Mouse (Mus musculus) hindbrain, postnatal 0 days (tissue): ENCODE results near the gene Dglucy. TPM values are rescaled to one million over a fixed set of nuclear protein-coding genes. Genes with fewer than 3 reads are reported as not detected.

Experiments used
- ATAC-seq: fragments of 200-750 bp; cut with Nextera tagmentation; 2 replicates; pipeline ENCODE4 v1.8.0; 2017; ENCODE audit warnings: mild to moderate bottlenecking, moderate TSS enrichment, moderate library complexity
- DNase-seq: peaks from one replicate; pipeline ENCODE4 v3.0.0-alpha.2; 2015; ENCODE audit warnings: low spot score
- H3K27ac ChIP-seq: fragments of 300-500 bp; sonication (generic); 2 replicates; pipeline ENCODE4 v1.5.1; 2014; ENCODE audit warnings: mild to moderate bottlenecking
- H3K27me3 ChIP-seq: fragments of 300-500 bp; sonication (generic); 2 replicates; pipeline ENCODE4 v1.6.1; 2014; ENCODE audit warnings: low read length, mixed read lengths; ENCODE audit not compliant: insufficient read depth
- H3K36me3 ChIP-seq: fragments of 300-500 bp; sonication (generic); 2 replicates; pipeline ENCODE4 v1.6.1; 2014; ENCODE audit warnings: low read length, mixed read lengths; ENCODE audit not compliant: insufficient read depth
- H3K4me1 ChIP-seq: fragments of 300-500 bp; sonication (generic); 2 replicates; pipeline ENCODE4 v1.6.1; 2014; ENCODE audit warnings: antibody characterized with exemption, low read length, mixed read lengths; ENCODE audit not compliant: insufficient read depth
- H3K4me2 ChIP-seq: fragments of 300-500 bp; sonication (generic); 2 replicates; pipeline ENCODE4 v1.6.1; 2014; ENCODE audit warnings: low read depth, mild to moderate bottlenecking, low read length, moderate library complexity, mixed read lengths
- H3K4me3 ChIP-seq: fragments of 300-500 bp; sonication (generic); 2 replicates; pipeline ENCODE4 v1.5.1; 2014; ENCODE audit warnings: low read length
- H3K9ac ChIP-seq: fragments of 300-500 bp; sonication (generic); replicated peaks from 2 replicates; pipeline ENCODE4 v1.6.1; 2014; ENCODE audit warnings: mild to moderate bottlenecking, low read length, moderate library complexity, mixed read lengths
- H3K9me3 ChIP-seq: fragments of 300-500 bp; sonication (generic); 2 replicates; pipeline ENCODE4 v1.6.1; 2016; ENCODE audit warnings: low read length, mixed read lengths
- CTCF ChIP-seq: IDR thresholded peaks from 2 replicates; pipeline ENCODE4 v1.5.1; 2016; ENCODE audit warnings: antibody characterized with exemption, control low read depth, low read depth
- WGBS: fragments of 180-500 bp; shearing (Covaris S2); extraction: QIAGEN DNeasy Blood & Tissue Kit; methylation state at CpG from one replicate; pipeline ENCODE4 v1.1.7; 2014; 5-methylcytosine and 5-hydroxymethylcytosine counted together
- polyA plus RNA-seq: library from polyadenylated mRNA; unstranded; fragments of >200 nt; fragmentation: Nextera tagmentation; extraction: Ambion mirVana; gene quantifications from 2 replicates; pipeline ENCODE4 v1.2.1, GENCODE M21; 2015
- total RNA-seq: library from RNA; depleted of rRNA; stranded (reverse); fragments of >200 nt; gene quantifications from 2 replicates; pipeline ENCODE4 v1.2.3, GENCODE M21; 2014

Gene Dglucy
- total and polyA plus RNA-seq, 2 experiments from 2014 or later = 3.4 to 4.8 TPM

DNA sequence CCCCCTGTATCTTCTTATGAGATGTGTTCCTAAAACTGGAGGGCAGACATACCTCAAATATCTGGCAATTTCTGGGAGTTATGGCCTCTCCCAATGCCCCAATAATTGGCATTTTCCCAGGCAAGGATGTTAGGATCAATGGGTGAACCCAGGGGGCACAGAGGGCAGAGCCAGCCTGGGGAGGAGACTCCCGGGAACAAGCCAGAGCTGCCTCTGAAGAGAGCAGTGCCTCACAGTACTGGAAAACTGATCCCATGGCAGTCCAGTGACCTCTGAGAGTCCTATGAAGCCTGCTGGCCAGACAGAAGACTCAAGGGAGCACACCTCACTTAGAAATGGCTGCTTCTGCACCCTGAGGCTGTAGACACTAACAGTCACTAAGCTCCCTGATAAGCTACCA is 67.7 kb downstream of the Dglucy start:
- no peak overlapping the region for H3K9ac ChIP-seq
- TF ChIP-seq CTCF = no peak
- H3K36me3 ChIP-seq = no peaks in the 10 kb centered on the region
- no peak for DNase-seq
- ATAC-seq = no peak
- H3K4me2 ChIP-seq = no peak overlapping the region
- H3K4me1 ChIP-seq = no peaks in the 10 kb centered on the region
- no peak overlapping the region for H3K4me3 ChIP-seq
- 38% methylated on average over 1 of the region's 1 CpGs for WGBS
- no peak overlapping the region for H3K27ac ChIP-seq
- no peaks in the 10 kb centered on the region for H3K9me3 ChIP-seq
- no peaks in the 10 kb centered on the region for H3K27me3 ChIP-seq

DNA sequence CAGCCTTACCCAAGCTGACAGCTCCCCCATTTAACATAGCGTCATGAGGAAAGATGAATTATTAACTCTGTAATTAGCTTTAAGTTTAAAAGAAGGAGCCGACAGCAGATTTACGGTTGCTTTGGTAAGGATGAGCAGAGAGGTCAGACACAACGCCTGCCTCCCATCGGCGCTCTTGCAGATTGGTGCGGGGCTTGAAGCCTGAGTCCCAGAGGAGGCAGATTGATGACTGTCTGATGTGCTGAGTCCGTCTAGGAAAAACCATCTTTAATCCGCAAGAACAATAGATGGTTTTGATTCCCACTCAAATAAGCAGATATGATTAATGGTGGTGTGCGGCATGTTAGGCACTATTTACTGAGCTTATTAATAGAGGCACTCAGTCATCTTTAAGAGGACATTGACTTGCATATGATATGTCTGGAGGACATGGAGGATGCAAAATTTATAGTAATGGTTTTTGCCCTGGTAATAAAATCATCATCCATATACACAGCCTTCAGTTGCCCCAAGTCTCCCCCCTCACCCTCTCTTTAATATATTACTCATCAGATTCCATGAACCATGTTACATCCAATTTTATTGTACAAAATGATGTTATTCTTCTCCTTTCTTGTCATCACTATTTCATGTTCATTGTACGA is 68.7 kb downstream of the Dglucy start:
- Histone ChIP-seq H3K4me3 (no peak overlapping the region), H3K27ac (no peak overlapping the region), H3K9ac (no peak overlapping the region), H3K27me3 (no peaks in the 10 kb centered on the region), H3K4me1 (no peaks in the 10 kb centered on the region), H3K4me2 (no peak overlapping the region), H3K9me3 (no peaks in the 10 kb centered on the region), H3K36me3 (no peaks in the 10 kb centered on the region)
- ATAC-seq (no peak), DNase-seq (no peak)
- TF ChIP-seq CTCF = no peak
- WGBS = 56% methylated on average over 11 of the region's 11 CpGs

DNA sequence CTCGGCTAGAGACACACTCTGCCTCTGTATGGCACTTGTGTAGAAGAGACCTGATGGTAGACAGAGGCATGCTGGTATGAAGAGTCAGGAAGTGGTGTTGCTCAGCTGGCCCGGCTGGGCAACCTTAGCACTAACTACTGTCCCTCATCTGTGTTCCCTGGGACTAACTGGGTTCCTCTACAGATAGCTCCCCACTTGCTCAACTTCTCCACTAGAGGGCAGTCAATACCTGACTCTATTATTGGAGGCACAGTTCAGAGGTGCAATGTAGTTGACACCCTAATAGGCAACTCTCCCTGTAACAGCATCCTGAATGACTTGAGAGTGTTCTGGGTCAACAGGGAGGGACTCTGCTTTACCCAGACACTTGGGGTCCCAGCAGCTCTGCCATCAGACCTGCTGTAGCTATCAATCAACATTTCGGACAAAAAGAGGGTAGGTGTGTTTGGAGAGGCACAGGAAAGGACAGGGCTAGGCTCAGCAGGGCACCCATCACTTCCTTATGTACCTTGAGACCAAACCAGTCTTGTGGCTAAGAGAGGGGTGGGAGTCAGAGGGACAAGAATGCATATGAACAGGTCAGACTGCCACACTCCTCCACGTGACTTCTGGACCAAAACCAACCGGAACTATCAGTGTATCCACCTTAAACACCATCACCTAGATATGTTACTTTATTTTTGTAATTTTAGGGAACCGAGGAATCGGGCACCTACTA is 70.7 kb downstream of the Dglucy start:
- Histone ChIP-seq H3K9ac (no peak overlapping the region), H3K36me3 (no peaks in the 10 kb centered on the region), H3K27ac (no peak overlapping the region), H3K4me2 (no peak overlapping the region), H3K4me1 (no peaks in the 10 kb centered on the region), H3K9me3 (no peaks in the 10 kb centered on the region), H3K27me3 (no peaks in the 10 kb centered on the region), H3K4me3 (no peak overlapping the region)
- TF ChIP-seq CTCF = peak; percentile 93
- peak; percentile 84 for ATAC-seq
- DNase-seq = peak; percentile 79
- 83% methylated on average over 7 of the region's 7 CpGs for WGBS

DNA sequence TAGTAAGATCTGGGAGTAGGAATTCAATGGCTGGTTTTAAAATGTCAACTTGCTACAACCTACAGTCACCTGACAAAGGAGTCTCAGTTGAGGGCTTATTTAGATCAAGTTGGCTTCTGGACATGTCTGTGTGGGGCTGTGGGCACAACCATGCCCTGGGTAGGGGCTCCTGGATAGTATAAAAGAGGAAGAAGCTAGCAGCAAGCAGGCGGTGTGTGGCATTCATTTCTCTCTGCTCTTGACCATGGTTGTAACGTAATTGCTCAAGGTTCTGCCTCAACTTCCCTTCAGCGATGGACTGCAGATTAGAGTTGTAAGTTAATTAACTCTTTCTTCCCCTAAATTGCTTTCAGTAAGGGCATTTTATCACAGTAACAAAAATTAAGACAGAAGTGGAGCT is 73.5 kb downstream of the Dglucy start:
- no peaks in the 10 kb centered on the region for H3K36me3 ChIP-seq
- no peak for DNase-seq
- no peak overlapping the region for H3K27ac ChIP-seq
- no peak for TF ChIP-seq CTCF
- no peak overlapping the region for H3K4me2 ChIP-seq
- ATAC-seq = no peak
- H3K27me3 ChIP-seq = no peaks in the 10 kb centered on the region
- 87% methylated on average over 3 of the region's 3 CpGs for WGBS
- H3K9me3 ChIP-seq = no peaks in the 10 kb centered on the region
- H3K4me3 ChIP-seq = no peak overlapping the region
- no peaks in the 10 kb centered on the region for H3K4me1 ChIP-seq
- H3K9ac ChIP-seq = no peak overlapping the region

DNA sequence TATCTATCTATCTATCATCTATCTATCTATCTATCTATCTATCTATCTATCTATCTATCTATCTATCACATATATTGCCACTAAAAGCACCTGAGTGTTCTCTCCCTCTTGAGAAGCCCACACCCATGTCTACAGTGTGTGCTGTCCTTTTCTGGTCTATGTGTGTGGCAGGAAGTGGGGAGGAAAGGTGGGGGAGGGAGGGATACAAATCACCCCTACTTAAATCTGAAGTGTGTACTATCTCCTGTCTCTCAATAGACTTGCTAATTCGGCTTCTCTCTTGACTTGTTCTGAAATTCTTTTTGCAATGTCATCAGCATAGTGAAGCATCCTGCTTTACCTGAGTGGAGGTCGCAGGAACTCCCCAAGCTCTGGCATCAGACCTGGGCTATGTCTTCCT is 77.5 kb downstream of the Dglucy start:
- ATAC-seq = no peak
- H3K27ac ChIP-seq = no peak overlapping the region
- TF ChIP-seq CTCF = no peak
- no peak overlapping the region for H3K4me3 ChIP-seq
- H3K36me3 ChIP-seq = no peaks in the 10 kb centered on the region
- no peaks in the 10 kb centered on the region for H3K4me1 ChIP-seq
- no peak overlapping the region for H3K4me2 ChIP-seq
- 83% methylated on average over 2 of the region's 2 CpGs for WGBS
- DNase-seq = no peak
- H3K9me3 ChIP-seq = no peaks in the 10 kb centered on the region
- no peak overlapping the region for H3K9ac ChIP-seq
- H3K27me3 ChIP-seq = no peaks in the 10 kb centered on the region

DNA sequence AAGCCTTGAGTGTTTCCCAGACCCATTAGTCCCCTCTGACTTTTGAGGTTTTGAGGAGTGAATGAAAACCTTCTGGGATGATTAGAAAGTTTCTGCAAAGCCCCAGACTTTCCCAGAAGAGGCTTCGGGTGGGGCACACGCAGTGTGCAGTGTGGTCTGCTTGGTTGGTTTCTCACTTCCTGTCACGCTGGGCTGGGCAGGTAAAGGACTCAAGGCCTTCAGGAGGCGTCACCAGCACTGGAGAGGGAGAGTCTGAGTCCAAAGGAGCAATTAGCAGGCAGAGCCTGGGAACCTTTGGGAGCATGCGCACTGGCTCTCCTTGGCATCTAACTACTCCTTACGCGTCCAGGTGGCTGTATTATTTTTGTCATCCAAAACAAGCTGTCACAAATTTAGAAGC is 78.9 kb downstream of the Dglucy start:
- Histone ChIP-seq H3K27ac (no peak overlapping the region), H3K9me3 (no peaks in the 10 kb centered on the region), H3K27me3 (no peaks in the 10 kb centered on the region), H3K4me1 (no peaks in the 10 kb centered on the region), H3K36me3 (no peaks in the 10 kb centered on the region), H3K4me2 (no peak overlapping the region), H3K4me3 (no peak overlapping the region), H3K9ac (no peak overlapping the region)
- DNase-seq = no peak
- TF ChIP-seq CTCF = no peak
- no peak for ATAC-seq
- 76% methylated on average over 7 of the region's 7 CpGs for WGBS

DNA sequence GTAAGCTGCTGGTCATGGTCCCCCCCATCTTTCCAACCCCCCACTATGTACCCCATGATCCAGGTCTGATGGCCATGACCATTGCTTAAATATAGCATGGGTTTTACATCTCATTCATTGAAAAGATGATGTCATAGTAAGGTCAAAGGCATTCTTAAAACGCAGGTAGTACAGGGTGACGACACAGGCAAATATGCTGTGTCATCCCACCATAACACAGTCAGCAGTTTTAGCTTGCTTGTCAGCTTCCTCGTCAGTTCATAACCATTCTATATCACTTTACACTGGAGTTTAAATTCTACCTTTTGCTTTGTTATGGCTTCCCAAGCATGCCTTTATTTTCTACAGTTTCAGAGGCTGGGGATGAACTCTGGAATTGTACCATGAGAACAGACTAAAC is 83.4 kb downstream of the Dglucy start:
- TF ChIP-seq CTCF = no peak

More for the DNA sequence above, 83.4 kb downstream of the Dglucy start:
- H3K9me3 ChIP-seq = no peaks in the 10 kb centered on the region
- 92% methylated on average over 3 of the region's 3 CpGs for WGBS
- no peak overlapping the region for H3K9ac ChIP-seq
- ATAC-seq = no peak
- H3K36me3 ChIP-seq = no peaks in the 10 kb centered on the region
- no peak overlapping the region for H3K4me3 ChIP-seq
- no peak overlapping the region for H3K4me2 ChIP-seq
- no peak overlapping the region for H3K27ac ChIP-seq
- H3K27me3 ChIP-seq = no peaks in the 10 kb centered on the region
- DNase-seq = no peak
- 0 out of 2 replicates have a peak, but pooled peaks cover 3% of the 10 kb centered on the region for H3K4me1 ChIP-seq
